Mouse (Mus musculus) lung, postnatal 0 days (tissue): ENCODE measurements around the gene Mtss1l. TPM values are rescaled to one million over a fixed set of nuclear protein-coding genes. Genes with fewer than 3 reads are reported as not detected.
A peak's percentile ranks its signal among the peaks of the same experiment; 100 is the strongest.

Experiments used
- ATAC-seq: fragments of 200-750 bp; cut with Nextera tagmentation; 2 replicates; pipeline ENCODE4 v1.8.0; 2017; ENCODE audit warnings: moderate library complexity
- DNase-seq: peaks from one replicate; pipeline ENCODE4 v3.0.0-alpha.2; 2016; ENCODE audit warnings: low spot score
- H3K27ac ChIP-seq: fragments of 300-500 bp; sonication (generic); 2 replicates; pipeline ENCODE4 v1.5.1; 2014; ENCODE audit warnings: antibody characterized with exemption, mild to moderate bottlenecking, low read length, mixed read lengths
- H3K27me3 ChIP-seq: fragments of 300-500 bp; sonication (generic); replicated peaks from 2 replicates; pipeline ENCODE4 v1.6.1; 2014; ENCODE audit warnings: low read length, mixed read lengths; ENCODE audit not compliant: insufficient read depth
- H3K36me3 ChIP-seq: fragments of 300-500 bp; sonication (generic); 2 replicates; pipeline ENCODE4 v1.6.1; 2014; ENCODE audit warnings: low read length, mixed read lengths; ENCODE audit not compliant: insufficient read depth
- H3K4me1 ChIP-seq: fragments of 300-500 bp; sonication (generic); 2 replicates; pipeline ENCODE4 v1.6.1; 2014; ENCODE audit warnings: antibody characterized with exemption, low read depth, low read length, mixed read lengths; ENCODE audit not compliant: insufficient read depth
- H3K4me2 ChIP-seq: fragments of 300-500 bp; sonication (generic); replicated peaks from 2 replicates; pipeline ENCODE4 v1.6.1; 2014; ENCODE audit warnings: low read depth, mild to moderate bottlenecking, low read length, moderate library complexity, mixed read lengths
- H3K4me3 ChIP-seq: fragments of 300-500 bp; sonication (generic); 2 replicates; pipeline ENCODE4 v1.5.1; 2014; ENCODE audit warnings: low read depth, low read length
- H3K9ac ChIP-seq: fragments of 300-500 bp; sonication (generic); replicated peaks from 2 replicates; pipeline ENCODE4 v1.6.1; 2014; ENCODE audit warnings: low read depth, mild to moderate bottlenecking
- H3K9me3 ChIP-seq: fragments of 300-500 bp; sonication (generic); 2 replicates; pipeline ENCODE4 v1.6.1; 2016; ENCODE audit warnings: low read length, mixed read lengths
- CTCF ChIP-seq: IDR thresholded peaks from 2 replicates; pipeline ENCODE4 v1.5.1; 2016; ENCODE audit warnings: antibody characterized with exemption, mild to moderate bottlenecking
- EP300 ChIP-seq: IDR thresholded peaks from 2 replicates; pipeline ENCODE4 v1.6.1; 2016; ENCODE audit warnings: antibody characterized with exemption, mild to moderate bottlenecking, control low read depth
- WGBS: fragments of 180-500 bp; shearing (Covaris S2); extraction: QIAGEN DNeasy Blood & Tissue Kit; methylation state at CpG from one replicate; pipeline ENCODE4 v1.1.7; 2014; 5-methylcytosine and 5-hydroxymethylcytosine counted together
- polyA plus RNA-seq: library from polyadenylated mRNA; unstranded; fragments of >200 nt; fragmentation: Nextera tagmentation; extraction: Ambion mirVana; gene quantifications from 2 replicates; pipeline ENCODE4 v1.2.1, GENCODE M21; 2015

Mtss1l gene
- polyA plus RNA-seq: 13.8 and 16.6 TPM in 2 replicates

DNA sequence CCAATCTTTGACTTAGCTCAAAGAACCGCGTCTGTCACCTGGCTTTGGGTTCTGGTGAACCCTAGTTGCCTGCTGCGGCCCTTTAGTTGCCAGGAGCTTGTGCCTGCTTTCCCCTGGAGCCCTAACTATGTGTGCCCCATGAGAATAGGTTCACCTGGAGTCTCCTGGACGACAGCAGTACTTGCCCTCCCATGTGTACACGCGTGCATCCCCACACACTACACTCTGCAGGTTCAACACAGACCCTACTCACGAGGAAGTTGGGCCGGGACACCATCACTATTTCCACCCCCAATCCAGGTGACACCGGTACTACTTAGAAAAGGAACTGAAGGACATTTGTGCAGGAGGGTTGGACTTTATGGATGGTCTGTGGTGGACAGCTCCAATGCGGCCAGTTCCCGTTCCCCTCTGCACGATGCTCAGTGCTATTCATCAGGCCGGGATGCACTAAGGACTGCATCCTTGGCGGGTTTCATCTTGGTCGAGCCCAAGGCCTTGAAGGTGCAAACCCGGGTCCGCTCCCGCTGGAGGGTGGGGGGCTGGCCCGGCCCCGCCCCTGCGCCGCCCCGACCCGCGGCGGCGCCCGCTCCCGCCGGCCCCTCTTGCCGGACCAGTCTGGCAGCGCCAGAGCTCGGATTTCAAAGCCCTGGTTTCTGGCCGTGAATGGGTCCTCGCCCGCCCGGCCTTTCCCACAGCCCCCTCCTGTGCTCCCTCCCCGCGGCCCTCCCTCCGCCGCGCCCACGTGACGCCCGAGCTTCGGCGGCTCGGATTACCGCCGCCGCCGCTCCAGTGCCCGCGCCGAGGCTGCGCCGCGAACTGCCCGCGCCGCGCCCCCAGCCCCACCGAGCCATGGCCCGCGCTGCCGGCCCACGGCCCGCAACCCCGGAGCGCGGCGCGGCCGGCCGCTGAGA lies at the start of gene Mtss1l:
Mtss1l (plus strand) TSS at position 792 of the 914 bp plus-strand sequence.
- no peaks in the 10 kb centered on the region; the same call in 1 of the 2 replicates for H3K36me3 ChIP-seq
- ATAC-seq (peak; percentile 78), DNase-seq (peak; percentile 93)
- peak within 1 kb of the TSS; percentile 62 for H3K4me3 ChIP-seq
- H3K4me1 ChIP-seq: peaks cover 52% of the 10 kb centered on the region; the same call in 1 of the 2 replicates
- H3K9ac ChIP-seq: peak within 1 kb of the TSS; percentile 78
- no peak for TF ChIP-seq EP300
- no peak for TF ChIP-seq CTCF
- peak within 1 kb of the TSS; percentile 90 for H3K27ac ChIP-seq
- no peaks in the 10 kb centered on the region for H3K9me3 ChIP-seq
- H3K4me2 ChIP-seq: peak within 1 kb of the TSS; percentile 81
- WGBS: 8% methylated on average over 34 of the region's 75 CpGs
- no peaks in the 10 kb centered on the region for H3K27me3 ChIP-seq

DNA sequence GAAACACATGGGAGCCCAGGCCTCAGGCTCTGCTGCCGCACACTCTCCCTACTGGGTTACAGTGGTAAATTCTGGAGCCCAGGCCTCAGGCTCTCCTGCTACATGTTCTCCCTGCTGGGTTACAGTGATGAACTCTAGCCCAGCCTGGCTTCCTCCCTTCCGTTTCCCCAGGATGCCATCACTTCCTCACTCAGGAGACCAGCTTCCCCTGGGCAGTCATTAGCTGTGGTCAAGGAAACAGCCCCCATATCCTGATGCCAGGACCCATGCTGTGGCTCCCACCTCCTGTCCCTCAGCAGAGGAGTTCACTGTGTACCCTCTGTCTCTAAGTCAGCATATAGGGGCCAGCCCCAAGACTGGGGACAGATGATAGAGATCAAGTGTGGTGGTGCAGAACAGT lies 49.1 kb upstream of the Mtss1l start:
- H3K4me1 ChIP-seq: peaks cover 18% of the 10 kb centered on the region; the same call in 1 of the 2 replicates
- ATAC-seq (peak; percentile 62), DNase-seq (peak; percentile 48)

DNA sequence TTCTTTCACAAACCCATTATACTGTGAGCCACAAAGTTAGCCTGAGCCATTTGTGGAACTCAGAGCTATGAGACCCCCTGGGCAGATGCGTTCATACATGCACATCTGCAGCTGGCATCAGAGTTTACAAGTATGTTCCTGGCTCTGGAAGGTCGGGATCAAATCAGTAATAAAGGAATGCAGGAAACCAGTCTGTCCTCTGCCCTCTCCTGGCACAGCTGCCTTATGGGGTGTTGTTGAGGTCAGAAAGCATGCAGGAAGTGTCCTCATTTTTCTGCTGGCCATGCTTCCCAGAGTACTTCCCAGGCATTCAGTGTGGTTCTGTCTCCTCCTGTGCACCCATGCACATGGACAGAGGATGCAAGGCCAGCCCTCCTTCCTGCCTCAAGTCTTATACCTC lies 48.1 kb upstream of the Mtss1l start:
- TF ChIP-seq CTCF (no peak), EP300 (no peak)
- peaks cover 18% of the 10 kb centered on the region; the same call in 1 of the 2 replicates for H3K4me1 ChIP-seq
- DNase-seq (peak; percentile 37), ATAC-seq (0 out of 2 replicates have a peak, but pooled peaks have one; percentile 14)
- no peak overlapping the region for H3K4me2 ChIP-seq
- 0 out of 2 replicates have a peak, but pooled peaks cover 4% of the 10 kb centered on the region for H3K36me3 ChIP-seq
- H3K9me3 ChIP-seq: no peaks in the 10 kb centered on the region
- 49% methylated on average over 2 of the region's 2 CpGs for WGBS
- H3K9ac ChIP-seq: no peak overlapping the region
- no peaks in the 10 kb centered on the region for H3K27me3 ChIP-seq
- no peak overlapping the region for H3K4me3 ChIP-seq
- peak overlapping the region; percentile 75 for H3K27ac ChIP-seq

More for the DNA sequence above, 49.1 kb upstream of the Mtss1l start:
- Histone ChIP-seq H3K36me3 (0 out of 2 replicates have a peak, but pooled peaks cover 4% of the 10 kb centered on the region), H3K9me3 (no peaks in the 10 kb centered on the region), H3K27ac (peak overlapping the region; percentile 75), H3K27me3 (no peaks in the 10 kb centered on the region), H3K4me2 (no peak overlapping the region), H3K9ac (no peak overlapping the region), H3K4me3 (no peak overlapping the region)
- TF ChIP-seq CTCF: no peak
- 0 out of 2 replicates have a peak, but pooled peaks have one; percentile 21 for TF ChIP-seq EP300
- WGBS: 62% methylated on average over 2 of the region's 2 CpGs

DNA sequence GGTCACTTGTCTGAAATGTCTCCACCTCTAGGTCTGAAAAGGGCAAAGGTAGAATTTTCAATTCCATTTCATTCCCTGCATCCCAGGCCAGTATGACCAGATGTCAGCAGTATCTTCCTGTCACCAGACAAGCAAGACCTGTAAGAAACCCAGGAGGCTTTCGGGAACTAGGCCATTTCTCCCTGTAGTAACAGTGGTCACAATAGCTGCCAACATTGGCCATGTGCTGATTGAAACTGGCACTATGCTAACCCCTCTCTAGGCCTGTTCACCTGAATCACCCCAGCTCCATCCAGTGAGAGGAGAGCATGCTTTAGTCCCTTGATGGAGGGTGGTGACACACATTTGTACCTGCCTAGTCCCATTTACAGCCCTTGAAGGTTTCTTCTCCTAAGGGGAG lies 46.7 kb upstream of the Mtss1l start:
- DNase-seq: no peak
- 92% methylated on average over 1 of the region's 1 CpGs for WGBS
- peaks cover 14% of the 10 kb centered on the region; the same call in 1 of the 2 replicates for H3K4me1 ChIP-seq

DNA sequence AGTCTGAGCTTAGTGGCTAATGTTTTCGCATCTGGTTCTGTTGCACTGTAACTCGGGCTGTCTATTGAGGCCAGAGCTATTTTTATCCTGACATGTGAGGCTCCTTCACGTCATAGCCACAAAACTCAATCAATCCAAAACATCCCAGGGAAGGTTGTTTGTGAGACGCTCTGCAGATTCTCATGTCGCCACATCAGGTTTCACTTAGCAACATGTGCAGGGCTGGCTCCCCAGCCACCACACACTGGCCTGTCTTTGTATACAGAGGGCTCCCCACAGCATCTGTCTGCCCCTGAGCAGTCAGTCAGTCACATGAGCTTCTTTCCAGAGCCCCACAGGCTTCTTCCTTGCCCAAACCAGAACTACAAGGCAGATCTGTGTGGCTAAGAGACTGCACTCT lies 44.6 kb upstream of the Mtss1l start:
- no peak for TF ChIP-seq EP300
- TF ChIP-seq CTCF: no peak

More for the DNA sequence above, 46.7 kb upstream of the Mtss1l start:
- no peak overlapping the region for H3K9ac ChIP-seq
- H3K27me3 ChIP-seq: no peaks in the 10 kb centered on the region
- no peak overlapping the region for H3K4me2 ChIP-seq
- H3K27ac ChIP-seq: no peak overlapping the region
- TF ChIP-seq EP300: no peak
- TF ChIP-seq CTCF: no peak
- 0 out of 2 replicates have a peak, but pooled peaks cover 4% of the 10 kb centered on the region for H3K36me3 ChIP-seq
- no peak for ATAC-seq
- no peaks in the 10 kb centered on the region for H3K9me3 ChIP-seq
- H3K4me3 ChIP-seq: no peak overlapping the region

DNA sequence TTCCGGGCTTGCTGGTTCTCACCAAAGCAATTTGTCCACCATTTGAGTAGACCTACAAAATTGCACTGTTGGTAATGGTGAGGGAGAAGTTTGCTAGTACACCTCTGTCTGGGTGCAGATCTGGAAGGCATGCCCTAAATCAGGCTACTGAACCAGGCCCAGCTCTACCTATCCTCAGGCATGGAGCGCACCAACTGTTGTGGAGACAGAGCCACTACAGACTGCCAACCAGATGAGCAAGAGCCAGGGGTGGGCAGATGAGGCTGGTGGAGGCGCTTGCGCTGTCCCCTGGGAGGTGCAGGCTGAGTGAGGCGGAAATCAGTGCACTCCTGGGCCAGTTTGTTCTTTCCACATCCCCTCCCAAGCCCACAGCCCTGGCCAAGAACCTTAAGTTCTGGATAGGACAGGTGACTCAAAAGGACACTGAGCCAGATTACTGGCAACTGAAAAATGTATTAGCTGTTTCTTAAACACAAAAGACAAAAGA lies 44.1 kb upstream of the Mtss1l start:
- H3K4me3 ChIP-seq: no peak overlapping the region
- ATAC-seq (0 out of 2 replicates have a peak, but pooled peaks have one; percentile 19), DNase-seq (no peak)
- TF ChIP-seq CTCF (no peak), EP300 (no peak)
- no peaks in the 10 kb centered on the region for H3K9me3 ChIP-seq
- H3K9ac ChIP-seq: no peak overlapping the region
- 0 out of 2 replicates have a peak, but pooled peaks cover 4% of the 10 kb centered on the region for H3K36me3 ChIP-seq
- no peaks in the 10 kb centered on the region for H3K27me3 ChIP-seq
- peak overlapping the region; percentile 33; the same call in 1 of the 2 replicates for H3K27ac ChIP-seq
- peaks cover 9% of the 10 kb centered on the region; the same call in 1 of the 2 replicates for H3K4me1 ChIP-seq
- 87% methylated on average over 5 of the region's 5 CpGs for WGBS
- H3K4me2 ChIP-seq: no peak overlapping the region

More for the DNA sequence above, 44.6 kb upstream of the Mtss1l start:
- no peaks in the 10 kb centered on the region for H3K27me3 ChIP-seq
- H3K4me3 ChIP-seq: no peak overlapping the region
- ATAC-seq: peak; percentile 74
- DNase-seq: peak; percentile 65
- 63% methylated on average over 5 of the region's 5 CpGs for WGBS
- H3K9ac ChIP-seq: no peak overlapping the region
- H3K36me3 ChIP-seq: 0 out of 2 replicates have a peak, but pooled peaks cover 4% of the 10 kb centered on the region
- no peaks in the 10 kb centered on the region for H3K9me3 ChIP-seq
- H3K27ac ChIP-seq: peak overlapping the region; percentile 62; the same call in 1 of the 2 replicates
- no peak overlapping the region for H3K4me2 ChIP-seq
- peaks cover 9% of the 10 kb centered on the region; the same call in 1 of the 2 replicates for H3K4me1 ChIP-seq
